Mouse (Mus musculus): ENCODE results near the gene Capn10.
A peak's percentile ranks its signal among the peaks of the same experiment; 100 is the strongest.

Gene Capn10

DNA sequence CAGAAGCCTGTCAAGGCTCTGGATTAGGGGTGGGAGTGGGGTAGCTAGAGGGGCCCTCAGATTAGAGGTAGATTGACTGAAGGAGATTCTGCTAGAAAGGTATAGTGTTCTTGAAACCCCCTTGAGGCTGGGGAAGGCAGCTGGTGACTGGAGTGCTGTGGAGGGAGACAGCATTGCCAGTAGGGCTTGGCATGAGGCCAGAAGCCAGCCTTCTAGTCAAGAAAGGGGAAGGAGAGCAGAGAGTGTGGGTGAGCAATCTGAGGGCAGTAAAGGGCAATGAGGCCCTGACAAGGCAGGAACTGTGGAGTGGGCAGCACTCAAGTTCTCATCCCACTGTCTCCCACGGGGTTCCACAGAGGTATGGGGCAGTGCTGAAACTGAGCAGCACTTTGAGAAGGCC lies 38.7 kb downstream of the Capn10 start:
- peak; percentile 58 for DNase-seq (ENCODE audit: extremely low read depth, low read depth)

DNA sequence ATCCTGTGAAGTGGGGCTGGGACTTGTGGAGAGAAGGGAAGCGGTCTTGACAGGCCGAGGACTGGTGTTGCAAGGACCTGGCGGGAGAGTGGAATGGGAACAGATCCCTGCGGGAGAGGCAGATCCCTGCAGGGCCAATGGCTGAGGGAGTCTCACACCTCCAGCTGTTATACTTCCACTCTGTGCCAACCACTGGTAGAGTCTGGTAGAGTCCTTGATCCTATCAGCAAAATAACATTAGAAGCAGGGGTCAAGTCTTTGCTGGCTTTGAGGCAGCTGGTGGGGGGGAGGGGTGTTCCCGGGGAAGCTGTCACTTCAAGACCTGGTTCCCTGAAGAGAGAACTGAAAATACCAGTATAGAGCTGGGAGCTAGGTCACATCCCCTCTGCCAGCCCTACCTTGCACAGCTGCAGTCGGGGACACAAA lies 42.0 kb downstream of the Capn10 start:
- no peak for DNase-seq (ENCODE audit: extremely low read depth, low read depth)

DNA sequence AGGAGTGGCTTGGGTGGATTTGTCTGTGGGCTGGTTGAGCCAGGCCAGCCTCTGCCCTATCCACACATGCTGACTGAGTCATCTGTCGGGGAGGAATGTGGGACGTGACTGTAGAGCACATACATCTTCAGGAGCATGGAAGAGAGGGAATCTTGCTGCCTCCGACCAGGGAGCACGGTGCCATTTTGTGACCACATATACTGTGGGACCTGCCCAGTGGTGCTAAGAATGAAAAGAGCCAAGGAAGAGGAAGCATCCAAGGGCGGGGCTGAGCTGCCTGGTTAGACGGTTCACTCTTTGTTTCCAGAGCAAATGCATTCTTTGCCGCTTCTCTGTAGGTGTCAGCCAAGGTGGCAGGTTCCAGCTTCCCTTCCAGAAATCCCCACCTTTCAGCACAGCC lies 44.5 kb downstream of the Capn10 start:
- no peak for DNase-seq (ENCODE audit: extremely low read depth, low read depth)

DNA sequence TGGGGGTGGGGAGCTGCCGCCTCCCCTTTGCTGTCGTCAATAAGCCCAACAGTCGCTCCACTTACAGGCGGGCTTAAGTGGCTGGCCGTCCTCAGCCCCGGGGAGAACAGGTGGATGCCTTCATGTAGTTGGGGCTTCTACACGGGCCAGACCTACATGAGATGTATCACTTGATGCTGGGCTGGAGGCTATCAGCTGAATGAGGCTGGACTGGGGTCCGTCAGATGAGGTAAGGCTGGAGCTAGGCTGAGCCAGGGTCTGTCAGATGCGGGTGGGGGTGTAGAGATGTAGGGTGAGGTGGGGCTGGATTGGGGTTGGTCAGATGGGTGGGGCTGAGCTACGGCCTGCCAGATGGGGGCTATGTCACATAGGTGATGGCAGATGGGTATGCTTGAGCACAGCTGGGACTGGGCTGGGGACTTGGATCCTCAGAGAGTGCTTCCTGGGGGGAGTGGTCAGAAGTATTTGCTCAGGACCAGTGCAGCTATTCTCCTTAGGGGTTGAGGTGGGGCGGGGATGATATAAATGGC lies 45.0 kb downstream of the Capn10 start:
- no peak for DNase-seq (ENCODE audit: extremely low read depth, low read depth)

DNA sequence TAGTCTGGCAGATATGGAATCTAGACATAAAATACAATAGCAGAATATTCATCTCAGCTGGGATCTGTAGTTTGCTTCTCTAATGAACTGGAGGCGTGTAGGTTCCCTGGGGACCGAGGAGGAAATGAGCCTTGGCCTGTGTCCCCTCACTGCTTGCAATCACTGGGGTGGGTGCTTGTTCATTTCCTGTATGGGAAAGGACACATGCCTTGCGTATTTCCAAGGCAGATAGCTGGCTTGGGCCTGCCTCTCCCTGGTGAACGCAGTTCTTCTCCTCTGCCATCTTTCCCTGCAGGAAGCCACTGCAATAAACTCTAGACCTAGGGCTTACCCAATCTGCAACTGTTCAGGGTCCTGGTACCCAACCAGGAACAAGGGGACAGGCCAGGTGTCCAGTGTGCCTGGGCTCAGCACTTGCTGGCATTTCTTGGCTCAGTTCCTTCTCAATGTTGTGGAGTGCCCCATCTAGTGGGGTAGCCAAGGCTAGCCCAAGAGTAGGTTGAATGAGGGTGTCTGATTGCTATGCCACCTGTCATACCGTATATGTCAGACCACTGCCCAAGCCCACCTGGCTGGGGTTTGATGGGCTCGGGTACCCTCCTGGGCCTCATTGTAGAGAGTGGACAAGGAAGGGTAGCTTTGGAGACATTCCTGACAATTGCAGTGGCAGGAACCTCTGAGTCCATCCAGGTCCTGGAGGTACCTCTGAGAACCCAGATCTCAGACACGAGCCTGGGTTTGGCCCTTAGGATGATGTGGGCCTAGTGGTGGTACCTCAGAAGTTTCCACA lies 47.1 kb downstream of the Capn10 start:
- no peak for DNase-seq (ENCODE audit: extremely low read depth, low read depth)

DNA sequence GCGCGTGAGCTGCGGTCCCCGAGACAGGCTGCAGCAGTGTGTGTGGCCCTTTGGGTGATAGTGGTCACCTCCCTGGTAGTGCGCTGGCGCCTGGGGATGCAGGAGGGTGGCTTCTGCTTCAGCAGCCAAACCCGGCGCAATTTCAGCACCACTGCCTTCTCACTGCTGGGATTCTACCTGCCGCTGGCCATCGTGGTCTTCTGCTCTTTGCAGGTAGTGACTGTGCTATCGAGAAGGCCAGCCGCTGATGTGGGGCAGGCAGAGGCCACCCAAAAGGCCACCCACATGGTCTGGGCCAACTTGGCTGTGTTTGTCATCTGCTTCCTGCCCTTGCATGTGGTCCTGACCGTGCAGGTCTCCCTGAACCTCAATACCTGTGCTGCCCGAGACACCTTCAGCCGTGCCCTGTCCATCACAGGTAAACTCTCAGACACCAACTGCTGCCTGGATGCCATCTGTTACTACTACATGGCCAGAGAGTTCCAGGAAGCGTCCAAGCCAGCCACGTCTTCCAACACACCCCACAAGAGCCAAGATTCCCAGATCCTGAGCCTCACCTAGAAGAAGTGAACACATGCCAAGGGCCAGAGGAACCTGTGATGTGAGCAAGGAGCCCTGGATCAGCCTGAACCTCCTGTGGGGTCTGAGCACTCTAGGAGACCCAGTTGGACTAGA lies 48.9 kb downstream of the Capn10 start:
- no peak for DNase-seq (ENCODE audit: extremely low read depth, low read depth)

DNA sequence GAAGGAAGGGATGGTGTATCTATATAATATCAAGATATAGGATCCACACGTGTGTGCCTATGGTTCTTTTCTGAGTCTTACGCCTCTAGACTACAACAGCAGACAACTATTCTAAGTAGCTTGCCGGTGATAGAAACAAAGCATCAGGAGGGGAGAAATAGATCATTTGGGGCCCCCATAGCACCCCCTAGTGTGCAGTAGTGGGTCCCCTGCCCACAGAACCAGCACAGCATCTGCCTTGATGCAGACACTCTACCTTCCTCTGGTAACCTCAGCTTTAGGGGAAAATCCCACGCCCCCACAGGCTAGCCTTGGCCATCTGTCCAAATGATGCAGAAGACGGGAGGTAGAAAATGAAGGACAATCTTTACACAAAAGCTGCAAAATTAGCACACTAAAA lies 50.8 kb downstream of the Capn10 start:
- DNase-seq (ENCODE audit: extremely low read depth, low read depth), result no peak

DNA sequence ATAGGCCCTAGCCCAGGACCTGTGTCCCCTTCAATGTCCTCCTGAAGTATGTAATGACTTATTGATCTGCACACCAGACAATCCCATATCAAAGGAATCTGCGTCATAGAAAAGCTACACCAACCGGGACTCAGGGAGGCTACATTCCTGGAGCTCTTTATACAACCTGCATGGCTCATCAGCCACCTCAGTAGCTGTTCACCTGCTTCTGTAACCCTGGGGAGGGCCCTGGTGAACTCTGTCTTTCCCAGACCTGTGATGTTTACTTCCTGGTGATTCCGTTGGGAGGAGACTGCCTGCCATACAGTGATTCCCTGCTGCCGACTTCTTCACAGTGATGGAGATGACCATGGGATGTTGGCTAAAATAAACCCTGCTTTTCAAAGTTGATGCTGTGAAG lies 54.7 kb downstream of the Capn10 start:
- DNase-seq (ENCODE audit: extremely low read depth, low read depth), result no peak

DNA sequence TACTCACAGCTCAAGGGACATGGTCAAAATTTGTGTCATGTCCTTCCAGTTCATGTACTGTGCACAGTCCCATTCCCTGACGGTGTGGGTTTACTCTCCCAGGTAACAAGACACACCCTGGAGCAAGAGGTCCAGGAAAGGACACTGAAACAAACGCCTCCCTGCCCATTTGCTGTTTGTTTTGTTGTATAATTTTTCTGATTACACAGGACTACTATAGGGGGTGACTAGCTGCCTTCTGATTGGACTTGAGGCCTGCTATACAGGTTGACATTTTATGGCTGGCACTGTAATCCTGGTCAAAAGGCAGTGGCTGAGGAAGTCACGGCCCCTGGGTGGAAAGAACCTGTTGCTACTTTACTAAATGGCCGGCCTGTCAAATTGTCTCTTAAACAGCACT lies 55.7 kb downstream of the Capn10 start:
- no peak for DNase-seq (ENCODE audit: extremely low read depth, low read depth)

DNA sequence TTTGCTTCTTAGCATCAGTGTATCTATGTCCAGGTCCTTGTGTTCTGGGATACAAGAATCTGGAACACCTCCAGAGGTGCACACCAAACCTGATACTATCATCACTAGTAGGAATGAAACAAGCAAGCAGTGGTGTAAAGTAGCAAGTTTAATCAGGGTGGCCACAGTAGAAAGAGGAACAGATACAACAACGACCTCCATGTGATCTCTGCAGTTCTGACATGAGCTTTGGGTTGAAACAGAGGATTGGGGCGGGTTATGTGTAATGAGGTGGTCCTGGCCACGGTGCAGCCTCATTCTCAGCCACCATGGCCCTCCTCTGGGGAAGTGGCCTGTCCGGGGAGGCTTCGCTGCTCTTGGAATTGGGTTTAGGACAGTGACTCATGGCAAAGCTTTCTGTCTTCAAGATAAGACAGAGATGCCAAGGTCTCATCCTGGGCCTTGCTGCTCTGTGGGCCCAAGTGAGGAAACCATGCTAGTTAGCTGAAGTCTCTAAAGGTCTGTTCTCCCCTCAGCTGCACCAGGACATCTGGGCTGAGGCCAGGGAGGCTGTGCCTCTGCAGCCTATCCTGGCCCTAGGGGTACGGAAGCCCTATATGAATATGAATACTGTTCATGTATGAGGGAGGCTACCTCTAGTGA lies 58.2 kb downstream of the Capn10 start:
- no peak for DNase-seq (ENCODE audit: extremely low read depth, low read depth)

DNA sequence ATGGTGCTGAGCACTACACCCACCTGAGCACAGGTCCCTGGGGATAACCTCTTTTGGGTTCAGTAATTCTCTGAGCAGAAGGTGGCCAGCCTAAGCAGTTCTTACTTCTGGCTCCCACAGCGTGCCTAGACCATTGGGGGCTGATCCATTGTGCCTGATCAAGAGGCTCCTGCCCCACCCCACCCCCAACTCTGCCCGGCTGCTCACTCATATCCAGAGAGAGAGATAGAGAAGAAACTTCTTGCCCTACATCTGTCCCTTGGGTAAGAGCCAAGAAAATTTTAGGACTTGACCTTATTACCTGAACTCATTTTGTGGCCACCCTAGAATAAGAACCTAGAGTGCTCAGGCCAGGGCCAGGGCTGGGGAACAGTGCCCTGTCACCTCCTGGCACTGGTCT lies 58.7 kb downstream of the Capn10 start:
- no peak for DNase-seq (ENCODE audit: extremely low read depth, low read depth)

Data from MEL-GATA-1-ER (cell line).